Mouse (Mus musculus) thymus, postnatal 36 days (tissue): ENCODE measurements around the gene Ric1.
A peak's percentile ranks its signal among the peaks of the same experiment; 100 is the strongest.
"Not testable (repeated sequence)": the region's sequence is repeated elsewhere in the genome, so short reads cannot be mapped to it uniquely, and the experiment has no call there.

Experiments
- DNase-seq, 2 experiments: peaks; one replicate each; pipeline ENCODE4 v3.0.0; 2022; ENCODE audit warnings: mixed read lengths in 2 of 2

Gene Ric1

GRCm38 (mm10) chr19:29498842-29499456 lies 23.1 kb upstream of the Ric1 start:
- no peak for DNase-seq

DNA sequence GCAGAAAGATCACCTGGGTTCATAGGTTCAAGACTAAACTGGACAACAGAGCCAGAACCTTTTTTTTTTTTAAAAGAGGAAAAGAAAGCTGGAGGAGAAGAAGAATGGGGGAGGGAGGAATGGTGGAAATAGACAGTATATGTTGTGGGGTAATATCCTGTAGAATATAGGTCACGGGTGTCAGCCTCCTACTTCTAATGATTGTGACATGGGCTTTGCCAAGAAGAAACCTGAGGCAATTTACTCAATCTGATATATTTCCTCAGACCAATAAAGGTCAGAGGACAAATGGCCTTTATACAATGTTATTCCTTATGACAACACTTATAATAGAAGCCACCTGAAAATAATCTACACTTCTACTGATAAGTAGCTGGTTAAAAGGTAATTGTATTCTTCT lies 21.7 kb upstream of the Ric1 start:
- no peak for DNase-seq

DNA sequence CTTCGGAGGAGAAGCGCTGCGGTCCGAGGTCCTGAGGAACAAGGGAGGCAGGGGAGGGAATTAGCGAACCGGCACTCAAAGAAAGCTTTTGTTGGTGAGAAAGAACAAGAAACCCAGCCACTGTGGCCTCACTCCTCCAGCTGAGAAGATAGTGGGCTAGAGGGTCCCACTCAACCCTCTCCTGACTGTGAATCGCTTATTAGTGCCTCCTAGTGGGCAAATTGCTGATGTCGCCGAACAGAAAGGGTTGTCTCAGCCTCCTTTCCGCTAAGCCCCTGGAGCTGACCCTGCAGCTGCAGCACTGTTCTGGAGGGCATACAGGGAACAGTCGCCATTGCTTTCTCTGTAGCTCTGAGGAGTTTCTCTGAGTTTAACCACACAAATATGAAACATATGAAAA lies 21.0 kb upstream of the Ric1 start:
- peak; percentile 45 to 63 for DNase-seq

DNA sequence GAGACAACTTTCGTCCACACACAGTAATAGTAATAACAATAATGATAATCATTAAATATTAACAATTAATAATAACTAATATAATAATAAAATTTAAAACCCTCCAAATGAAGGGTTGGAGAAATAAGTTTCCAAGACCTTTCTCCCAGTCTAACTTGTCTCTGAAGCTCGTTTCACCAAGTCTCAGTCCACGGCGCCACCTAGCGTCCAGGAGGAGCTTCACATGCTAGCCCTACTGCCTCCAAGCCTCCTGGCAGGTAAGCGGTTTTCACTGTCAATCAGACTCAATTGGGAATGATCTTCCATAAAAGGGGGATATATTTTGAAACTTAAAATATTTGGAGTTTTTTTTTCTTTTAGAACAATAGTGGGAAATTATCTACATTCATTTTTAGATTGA lies 20.6 kb upstream of the Ric1 start:
- DNase-seq = peak; percentile 80

- DNase-seq = no peak
Measured at GRCm38 (mm10) chr19:29504131-29504530, 18.0 kb upstream of the Ric1 start.

DNA sequence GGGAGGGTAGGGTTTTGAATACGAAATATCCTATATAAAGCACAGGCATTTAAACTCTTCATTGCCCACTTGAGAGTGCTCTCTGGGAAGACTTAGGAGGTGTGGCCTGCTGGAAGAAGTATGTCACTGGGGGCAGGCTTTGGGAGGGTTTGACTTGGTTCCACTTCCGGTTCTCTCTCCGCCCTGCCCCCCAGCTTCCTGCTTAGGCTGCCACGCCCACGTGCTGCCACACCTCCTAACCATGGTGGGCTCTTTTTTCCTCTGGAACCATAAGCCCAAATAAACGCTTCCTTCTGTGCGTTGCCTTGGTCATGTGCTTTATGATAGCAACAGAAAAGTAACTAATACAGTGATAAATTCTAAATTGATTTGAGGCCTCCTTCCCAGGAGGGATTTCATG lies 16.5 kb upstream of the Ric1 start:
- peak in 1 of 2 experiments; percentile 37 for DNase-seq

DNA sequence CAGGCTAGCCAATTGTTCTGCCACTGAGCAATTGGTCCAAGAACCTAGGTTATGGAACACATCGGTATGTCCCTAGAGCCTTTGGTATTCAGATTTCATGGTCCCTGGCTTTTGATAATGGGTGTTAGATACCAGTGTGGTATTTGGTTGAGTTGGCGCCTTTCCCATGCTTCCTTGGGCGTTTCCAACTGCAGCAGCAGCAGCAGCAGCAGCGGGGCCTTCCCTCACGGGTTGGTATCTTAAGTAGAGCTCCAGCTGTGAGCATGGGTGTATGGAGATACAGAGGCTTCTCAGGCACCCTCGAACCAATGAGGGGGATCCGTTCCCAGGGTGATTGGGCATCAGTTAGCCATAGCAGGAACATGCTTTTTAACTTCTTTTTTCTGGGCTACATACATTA lies 13.9 kb upstream of the Ric1 start:
- DNase-seq = no peak

DNA sequence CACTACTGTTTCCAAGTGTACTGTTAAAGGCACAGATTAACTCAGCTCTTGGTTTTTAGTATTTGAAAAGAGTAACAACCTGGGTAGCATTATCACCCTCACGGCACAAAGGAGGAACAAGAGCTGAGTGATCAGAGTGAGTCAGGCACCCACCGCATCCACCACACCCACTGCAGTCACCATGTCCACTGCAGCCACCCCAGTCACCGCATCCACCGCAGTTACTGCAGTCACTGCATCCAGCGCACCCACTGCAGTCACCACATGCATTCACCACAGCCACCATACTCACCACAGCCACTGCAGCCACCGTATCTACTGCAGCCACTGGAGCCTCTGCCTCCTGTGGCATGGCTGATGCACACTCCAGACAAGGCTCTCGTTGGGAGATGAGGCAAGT lies 12.2 kb upstream of the Ric1 start:
- no peak for DNase-seq

GRCm38 (mm10) chr19:29511826-29512225 lies 10.3 kb upstream of the Ric1 start:
- no peak for DNase-seq

DNA sequence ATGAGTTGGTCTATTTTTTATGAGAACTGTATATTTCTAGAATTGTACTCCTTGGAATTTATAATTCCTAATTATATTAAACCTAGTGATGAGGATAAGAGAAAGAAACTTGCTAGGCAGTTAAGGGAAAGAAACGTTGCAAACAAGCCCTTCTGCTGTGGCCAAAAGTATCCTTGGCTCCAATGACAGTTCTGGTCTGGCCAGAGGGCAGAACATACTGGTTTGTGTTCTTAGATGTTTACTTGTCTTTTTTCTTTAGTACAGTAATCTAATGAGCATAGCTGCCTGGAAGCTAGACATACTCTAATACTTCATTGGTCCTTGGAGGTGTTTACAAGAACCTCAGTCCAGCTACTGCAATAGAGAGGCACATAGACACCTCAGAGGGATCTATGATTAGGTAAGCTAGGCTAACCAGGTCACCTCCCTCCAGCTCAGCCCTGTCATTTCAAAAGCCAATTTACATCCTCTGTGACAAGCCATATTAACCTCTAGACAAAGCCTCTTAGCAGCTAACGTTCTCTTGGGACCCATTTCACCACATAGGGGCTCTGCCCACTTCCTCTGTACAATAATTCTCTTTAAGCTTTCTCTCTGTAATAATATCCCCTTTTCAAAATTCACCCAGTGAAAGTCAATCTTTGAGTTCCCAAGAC lies 8.8 kb upstream of the Ric1 start:
- no peak for DNase-seq

DNA sequence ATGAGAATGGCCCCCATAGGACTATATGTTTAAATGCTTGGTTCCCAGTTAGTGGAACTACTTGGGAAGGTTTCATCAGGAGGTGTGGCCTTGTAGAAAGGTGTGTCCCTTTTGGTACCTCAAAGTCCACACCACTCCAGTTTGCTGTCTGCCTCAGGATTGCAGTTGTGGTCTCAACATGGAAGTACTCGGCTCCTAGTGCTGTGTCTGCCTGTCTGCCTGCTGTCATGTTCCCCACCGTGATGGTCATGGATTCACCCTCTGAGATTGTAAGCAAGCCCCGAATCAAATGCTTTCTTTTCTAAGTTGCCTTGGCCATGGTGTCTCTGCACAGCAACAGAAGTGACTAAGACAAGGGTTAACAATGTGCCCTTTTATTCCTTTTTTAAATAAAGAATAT lies 8.0 kb upstream of the Ric1 start:
- no peak for DNase-seq

DNA sequence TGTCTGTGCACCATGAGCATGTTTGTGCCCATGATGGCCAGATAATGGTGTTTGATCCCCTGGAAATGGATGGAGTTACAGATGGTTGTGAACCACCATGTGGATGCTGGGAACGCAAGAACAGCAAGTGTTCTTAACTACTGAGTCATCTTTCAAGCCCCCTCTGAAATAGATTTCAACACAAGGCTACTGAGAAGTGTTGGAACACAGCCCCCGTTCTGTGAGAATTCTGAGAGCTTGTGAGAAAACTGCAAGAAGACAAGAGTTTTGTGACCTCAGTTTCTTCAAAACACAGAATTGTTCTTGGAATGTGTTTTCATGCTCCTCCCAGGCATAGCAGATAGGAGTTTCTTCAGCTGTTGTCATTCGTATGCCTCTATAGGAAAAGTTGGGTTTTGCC lies 6.7 kb upstream of the Ric1 start:
- DNase-seq = no peak

GRCm38 (mm10) chr19:29515991-29516390 lies 6.1 kb upstream of the Ric1 start:
- DNase-seq = no peak

DNA sequence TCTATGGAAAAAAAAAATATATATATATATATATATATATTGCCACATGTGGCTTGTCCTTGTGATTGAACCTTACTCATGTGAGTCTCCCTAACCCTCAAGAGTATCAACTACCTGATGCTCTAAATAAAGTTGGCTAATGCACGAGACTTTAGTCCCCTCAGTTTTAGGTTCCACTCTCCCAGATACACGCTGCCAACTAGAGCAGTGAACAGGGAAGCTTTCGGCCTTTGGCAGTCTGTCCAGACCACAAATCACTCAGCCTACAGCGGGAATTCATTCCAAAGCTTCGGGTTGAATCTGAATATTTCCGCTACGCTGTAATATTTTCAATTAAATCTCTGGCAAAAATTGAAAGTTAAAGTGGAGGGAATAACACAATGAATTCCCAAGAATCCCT lies 3.7 kb upstream of the Ric1 start:
- no peak for DNase-seq

GRCm38 (mm10) chr19:29518922-29519321 lies 3.2 kb upstream of the Ric1 start:
- no peak for DNase-seq

GRCm38 (mm10) chr19:29520996-29521560 lies 1.0 kb upstream of the Ric1 start:
- DNase-seq = no peak

DNA sequence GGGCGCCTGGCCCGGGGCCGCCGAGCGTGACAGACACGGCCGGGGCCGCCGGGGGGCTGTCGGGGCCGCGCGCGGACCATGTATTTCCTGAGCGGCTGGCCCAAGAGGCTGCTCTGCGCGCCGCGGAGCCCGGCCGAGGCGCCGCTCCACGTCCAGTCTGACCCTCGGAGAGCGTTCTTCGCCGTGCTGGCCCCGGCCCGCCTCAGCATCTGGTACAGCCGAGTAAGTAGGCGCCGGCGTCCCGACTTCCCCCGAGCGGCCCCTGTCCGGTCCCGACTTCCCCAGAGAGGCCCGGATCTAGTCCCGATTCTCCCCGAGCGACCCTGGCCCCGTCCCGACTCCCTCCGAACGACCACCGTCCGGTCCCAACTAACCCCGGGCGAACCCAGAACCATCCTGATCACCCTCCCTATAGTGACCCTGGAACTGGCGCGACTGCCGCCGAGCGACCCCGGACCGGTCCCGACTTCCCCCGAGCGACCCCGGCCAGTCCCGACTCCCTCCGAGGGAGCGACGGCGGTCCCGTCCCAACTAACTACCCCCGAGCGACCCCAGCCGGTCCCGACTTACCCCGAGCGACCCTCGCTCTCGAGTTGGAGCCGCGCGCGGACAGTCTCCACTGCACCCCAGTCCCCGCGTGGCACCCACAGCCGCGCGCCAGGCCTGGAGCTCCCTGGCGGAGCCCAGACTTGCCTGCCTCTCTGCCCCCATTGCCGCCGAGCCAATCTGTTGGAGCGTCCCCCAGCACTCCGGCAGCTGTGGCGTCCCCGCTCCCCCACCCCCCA lies 555 bp downstream of the Ric1 start:
- DNase-seq = peak; percentile 62 to 74

GRCm38 (mm10) chr19:29523230-29523582 lies 1.1 kb downstream of the Ric1 start:
- DNase-seq = no peak

GRCm38 (mm10) chr19:29523701-29524100 lies 1.6 kb downstream of the Ric1 start:
- DNase-seq = no peak

DNA sequence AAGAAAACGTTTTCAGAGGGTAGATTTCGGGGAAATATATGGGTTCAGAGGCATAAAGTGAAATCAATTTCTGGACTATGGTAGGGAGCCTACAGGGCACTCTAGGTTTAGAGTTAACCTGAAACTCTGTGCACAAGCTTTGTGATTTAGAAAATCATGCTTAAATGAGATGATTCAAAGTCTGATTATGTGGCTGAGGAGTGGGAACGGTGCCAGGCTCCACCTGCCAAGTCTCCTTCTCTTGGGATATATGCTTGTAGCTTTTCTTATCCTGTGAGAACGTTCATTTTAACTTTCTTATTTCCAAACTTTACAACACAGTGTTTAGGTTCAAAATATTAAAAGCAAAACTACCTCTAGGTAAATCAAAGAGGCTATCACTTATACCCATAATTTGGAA lies 2.5 kb downstream of the Ric1 start:
- DNase-seq = no peak

DNA sequence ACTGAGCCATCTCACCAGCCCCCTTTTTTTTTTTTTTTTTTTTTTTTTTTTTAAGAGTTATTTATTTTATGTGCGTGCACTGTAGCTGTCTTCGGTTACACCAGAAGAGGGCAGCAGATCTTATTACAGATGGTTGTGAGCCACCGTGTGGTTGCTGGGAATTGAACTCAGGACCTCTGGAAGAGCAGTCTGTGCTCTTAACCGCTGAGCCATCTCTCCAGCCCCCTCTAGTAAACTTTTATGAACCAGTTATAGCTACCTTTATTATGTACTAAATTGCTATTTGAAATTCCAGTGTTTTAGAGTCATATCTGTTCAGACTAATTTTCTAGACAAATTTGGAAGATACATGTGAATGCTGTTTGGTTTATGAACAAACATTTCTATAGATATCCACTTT lies 3.5 kb downstream of the Ric1 start:
- not testable (repeated sequence) for DNase-seq

GRCm38 (mm10) chr19:29526837-29527236 lies 4.8 kb downstream of the Ric1 start:
- no peak for DNase-seq

DNA sequence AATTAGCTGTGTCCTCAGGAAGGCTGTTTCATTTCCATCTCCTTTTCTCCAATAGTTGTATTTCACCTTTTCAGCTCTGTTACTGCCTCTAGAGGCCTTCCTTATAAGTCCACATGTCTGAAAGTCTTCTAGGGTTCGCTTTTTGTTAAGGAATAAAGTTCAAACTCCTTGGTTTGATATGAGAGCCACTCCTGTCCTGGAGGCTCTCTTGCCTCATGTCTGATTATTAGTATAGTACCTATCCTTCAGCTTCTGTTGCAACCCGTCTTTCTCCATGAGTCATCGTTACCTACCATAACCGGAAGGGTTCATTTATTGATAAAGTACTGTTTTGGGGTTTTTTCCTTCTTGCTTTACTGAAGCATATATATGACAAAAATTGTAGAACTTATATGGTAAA lies 5.2 kb downstream of the Ric1 start:
- DNase-seq = no peak

DNA sequence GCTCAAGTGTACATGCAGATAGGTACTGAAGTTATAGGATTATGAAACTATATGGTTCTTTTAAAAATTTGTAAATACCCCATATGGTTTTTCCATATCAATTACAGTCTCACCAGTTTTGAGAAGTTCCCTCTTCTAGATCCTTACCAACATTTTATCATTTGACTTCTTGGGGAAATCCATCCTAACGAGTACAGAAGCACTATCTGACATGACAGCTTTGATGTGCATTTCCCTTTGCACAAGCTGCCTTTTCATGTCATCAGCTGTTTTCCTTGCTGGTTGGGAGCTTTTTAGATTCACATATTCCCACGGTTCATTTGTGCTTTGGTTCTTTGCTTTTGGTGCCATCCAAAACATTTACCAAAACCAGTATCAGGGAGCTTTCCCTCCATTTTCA lies 6.5 kb downstream of the Ric1 start:
- DNase-seq = no peak
